Mouse (Mus musculus): ENCODE measurements at regions not wholly inside any gene's neighbourhood (a gene's known extent, or its start where the extent isn't known, plus 50 kb on each side); places are given as distances from the start of the nearest gene placed in this dataset.
"Not testable (repeated sequence)": the region's sequence is repeated elsewhere in the genome, so short reads cannot be mapped to it uniquely, and the experiment has no call there.

GRCm38 (mm10) chr14:74267086-74267485, 373.6 kb upstream of the Htr2a start:
- Histone ChIP-seq H3K4me3 (ENCODE audit: low read depth, low read length) (no peak overlapping the region), H3K4me1 (replicated peaks; ENCODE audit: control insufficient read depth, insufficient read depth, low read length) (no peaks in the 10 kb centered on the region), H3K9me3 (ENCODE audit: control insufficient read depth) (no peaks in the 10 kb centered on the region), H3K36me3 (ENCODE audit: control insufficient read depth, insufficient read depth) (no peaks in the 10 kb centered on the region), H3K4me2 (replicated peaks; ENCODE audit: low read depth) (no peak overlapping the region), H3K9ac (ENCODE audit: low read depth, low read length) (no peak overlapping the region), H3K27ac (ENCODE audit: low read depth, low read length) (no peak overlapping the region), H3K27me3 (replicated peaks; ENCODE audit: control insufficient read depth, insufficient read depth, low read length) (no peaks in the 10 kb centered on the region)
- no peak for TF ChIP-seq CTCF (IDR thresholded peaks at IDR 0.05; ENCODE audit: low read depth)
- no peak for ATAC-seq
- 71% methylated on average over 1 of the region's 1 CpGs for WGBS

GRCm38 (mm10) chr14:74294560-74294959, 346.1 kb upstream of the Htr2a start:
- Histone ChIP-seq H3K27ac (ENCODE audit: low read depth, low read length) (no peak overlapping the region), H3K4me2 (replicated peaks; ENCODE audit: low read depth) (no peak overlapping the region), H3K27me3 (replicated peaks; ENCODE audit: control insufficient read depth, insufficient read depth, low read length) (no peaks in the 10 kb centered on the region), H3K9ac (ENCODE audit: low read depth, low read length) (no peak overlapping the region), H3K4me3 (ENCODE audit: low read depth, low read length) (no peak overlapping the region), H3K9me3 (ENCODE audit: control insufficient read depth) (no peaks in the 10 kb centered on the region), H3K36me3 (ENCODE audit: control insufficient read depth, insufficient read depth) (no peaks in the 10 kb centered on the region), H3K4me1 (replicated peaks; ENCODE audit: control insufficient read depth, insufficient read depth, low read length) (no peaks in the 10 kb centered on the region)
- no peak for TF ChIP-seq CTCF (IDR thresholded peaks at IDR 0.05; ENCODE audit: low read depth)
- WGBS = 58% methylated on average over 3 of the region's 3 CpGs
- ATAC-seq = no peak

- Histone ChIP-seq H3K4me1 (replicated peaks; ENCODE audit: control insufficient read depth, insufficient read depth, low read length) (no peaks in the 10 kb centered on the region), H3K4me2 (replicated peaks; ENCODE audit: low read depth) (no peak overlapping the region), H3K27me3 (replicated peaks; ENCODE audit: control insufficient read depth, insufficient read depth, low read length) (no peaks in the 10 kb centered on the region), H3K4me3 (ENCODE audit: low read depth, low read length) (no peak overlapping the region), H3K9ac (ENCODE audit: low read depth, low read length) (no peak overlapping the region), H3K36me3 (ENCODE audit: control insufficient read depth, insufficient read depth) (no peaks in the 10 kb centered on the region), H3K9me3 (ENCODE audit: control insufficient read depth) (no peaks in the 10 kb centered on the region), H3K27ac (ENCODE audit: low read depth, low read length) (no peak overlapping the region)
- ATAC-seq = no peak
- WGBS = 91% methylated on average over 3 of the region's 3 CpGs
- TF ChIP-seq CTCF (IDR thresholded peaks at IDR 0.05; ENCODE audit: low read depth) = no peak
Observed at GRCm38 (mm10) chr14:74304483-74304882, 336.2 kb upstream of the Htr2a start.

DNA sequence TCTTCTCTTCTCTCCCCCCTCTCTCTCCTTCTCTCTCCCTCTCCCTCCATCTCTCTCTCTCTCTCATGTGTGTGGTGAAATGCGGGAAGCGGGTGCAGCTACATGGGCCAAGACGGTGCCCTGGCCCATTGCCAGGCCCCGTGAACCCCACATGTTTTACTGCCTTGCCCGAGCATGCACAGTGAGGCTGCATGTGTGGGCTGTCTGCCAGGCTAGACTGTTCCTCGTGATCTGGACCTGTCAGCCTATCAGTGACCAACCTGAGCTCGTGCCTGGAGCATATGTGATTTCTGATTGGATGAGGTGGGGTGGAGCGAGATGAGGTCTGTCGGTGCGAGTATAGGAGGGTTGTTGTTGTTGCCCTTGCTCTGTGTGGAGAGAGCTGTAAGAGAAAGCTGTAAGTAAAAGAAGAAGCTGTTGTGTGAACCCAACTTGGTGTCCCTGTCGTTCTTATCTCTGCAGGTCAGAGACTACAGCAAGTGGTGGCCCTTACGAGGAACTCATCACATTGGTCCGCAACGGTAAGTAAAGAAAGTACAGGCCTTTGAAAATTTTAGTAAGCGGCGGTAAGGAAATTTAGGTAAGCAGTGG, 333.8 kb upstream of the Htr2a start:
- no peaks in the 10 kb centered on the region for H3K27me3 ChIP-seq (replicated peaks; ENCODE audit: control insufficient read depth, insufficient read depth, low read length)
- H3K4me2 ChIP-seq (replicated peaks; ENCODE audit: low read depth) = no peak overlapping the region
- 89% methylated on average over 16 of the region's 16 CpGs for WGBS
- no peaks in the 10 kb centered on the region for H3K36me3 ChIP-seq (ENCODE audit: control insufficient read depth, insufficient read depth)
- H3K4me3 ChIP-seq (ENCODE audit: low read depth, low read length) = no peak overlapping the region
- H3K9ac ChIP-seq (ENCODE audit: low read depth, low read length) = no peak overlapping the region
- no peak overlapping the region for H3K27ac ChIP-seq (ENCODE audit: low read depth, low read length)
- no peak for ATAC-seq
- H3K9me3 ChIP-seq (ENCODE audit: control insufficient read depth) = no peaks in the 10 kb centered on the region
- no peak for TF ChIP-seq CTCF (IDR thresholded peaks at IDR 0.05; ENCODE audit: low read depth)
- no peaks in the 10 kb centered on the region for H3K4me1 ChIP-seq (replicated peaks; ENCODE audit: control insufficient read depth, insufficient read depth, low read length)

DNA sequence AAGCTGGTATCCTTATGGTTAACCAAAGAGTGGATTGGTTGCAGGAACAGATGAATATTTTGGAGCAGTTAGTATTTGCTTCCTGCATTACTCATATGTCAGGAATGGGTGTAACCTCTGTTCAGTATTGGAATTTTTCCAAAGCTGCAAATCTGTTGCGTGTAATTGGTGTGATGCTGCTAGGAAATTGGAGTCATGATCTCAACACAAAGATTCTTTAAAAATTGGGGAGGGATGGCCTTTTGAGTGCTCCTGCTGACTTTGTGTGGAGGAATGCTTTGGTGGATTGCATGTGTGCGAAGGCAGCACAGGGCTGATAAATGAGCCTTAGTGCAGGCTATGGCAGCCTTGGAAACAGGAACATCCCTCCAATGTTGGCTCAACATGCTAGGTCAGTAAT, 331.2 kb upstream of the Htr2a start:
- H3K4me1 ChIP-seq (replicated peaks; ENCODE audit: control insufficient read depth, insufficient read depth, low read length); H3K27ac ChIP-seq (ENCODE audit: low read depth, low read length); H3K9ac ChIP-seq (ENCODE audit: low read depth, low read length); H3K9me3 ChIP-seq (ENCODE audit: control insufficient read depth); H3K36me3 ChIP-seq (ENCODE audit: control insufficient read depth, insufficient read depth); ATAC-seq; H3K4me3 ChIP-seq (ENCODE audit: low read depth, low read length); H3K4me2 ChIP-seq (replicated peaks; ENCODE audit: low read depth); H3K27me3 ChIP-seq (replicated peaks; ENCODE audit: control insufficient read depth, insufficient read depth, low read length): not testable (repeated sequence)
- 74% methylated on average over 2 of the region's 2 CpGs for WGBS

DNA sequence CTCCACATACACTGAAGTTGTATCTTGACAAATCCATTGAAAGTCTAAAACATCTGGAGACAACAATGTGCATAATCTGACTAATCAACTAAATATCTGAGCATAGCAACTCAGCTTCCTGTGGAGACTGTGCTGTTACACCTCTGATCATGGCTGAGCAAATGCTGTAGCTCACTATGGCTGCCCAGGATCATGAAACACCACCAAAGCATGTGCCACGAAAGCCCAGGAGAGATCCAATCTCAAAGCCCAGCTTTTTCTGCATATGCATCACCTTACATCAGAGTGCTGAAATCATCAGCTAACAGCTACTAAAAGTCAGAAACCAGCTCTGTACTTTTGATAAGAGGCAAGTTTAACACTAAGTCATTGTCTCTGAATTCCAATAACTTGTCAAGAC, 313.3 kb upstream of the Htr2a start:
- Histone ChIP-seq H3K4me2 (replicated peaks; ENCODE audit: low read depth) (no peak overlapping the region), H3K9me3 (ENCODE audit: control insufficient read depth) (no peaks in the 10 kb centered on the region), H3K27ac (ENCODE audit: low read depth, low read length) (no peak overlapping the region), H3K4me1 (replicated peaks; ENCODE audit: control insufficient read depth, insufficient read depth, low read length) (no peaks in the 10 kb centered on the region), H3K27me3 (replicated peaks; ENCODE audit: control insufficient read depth, insufficient read depth, low read length) (no peaks in the 10 kb centered on the region), H3K36me3 (ENCODE audit: control insufficient read depth, insufficient read depth) (no peaks in the 10 kb centered on the region), H3K9ac (ENCODE audit: low read depth, low read length) (no peak overlapping the region), H3K4me3 (ENCODE audit: low read depth, low read length) (no peak overlapping the region)
- WGBS = 54% methylated on average over 1 of the region's 1 CpGs
- ATAC-seq = no peak
- TF ChIP-seq CTCF (IDR thresholded peaks at IDR 0.05; ENCODE audit: low read depth) = no peak

GRCm38 (mm10) chr14:74350751-74351150, 289.9 kb upstream of the Htr2a start:
- no peak for TF ChIP-seq CTCF (IDR thresholded peaks at IDR 0.05; ENCODE audit: low read depth)
- Histone ChIP-seq H3K27ac (ENCODE audit: low read depth, low read length) (no peak overlapping the region), H3K4me2 (replicated peaks; ENCODE audit: low read depth) (no peak overlapping the region), H3K36me3 (ENCODE audit: control insufficient read depth, insufficient read depth) (no peaks in the 10 kb centered on the region), H3K9me3 (ENCODE audit: control insufficient read depth) (no peaks in the 10 kb centered on the region), H3K27me3 (replicated peaks; ENCODE audit: control insufficient read depth, insufficient read depth, low read length) (no peaks in the 10 kb centered on the region), H3K9ac (ENCODE audit: low read depth, low read length) (no peak overlapping the region), H3K4me3 (ENCODE audit: low read depth, low read length) (no peak overlapping the region), H3K4me1 (replicated peaks; ENCODE audit: control insufficient read depth, insufficient read depth, low read length) (no peaks in the 10 kb centered on the region)
- no peak for ATAC-seq
